Mouse (Mus musculus) spleen, adult 2 months (tissue): ENCODE data around the gene Gm19345.

Experiments
- CTCF ChIP-seq: fragments of 200-500 bp; IDR thresholded peaks from 2 replicates; pipeline ENCODE4 v1.5.1; 2011; ENCODE audit warnings: mild to moderate bottlenecking, inconsistent platforms; ENCODE audit not compliant: insufficient read depth, insufficient read length, insufficient replicate concordance; ENCODE audit errors: extremely low read depth
- POLR2A ChIP-seq: fragments of 200-500 bp; IDR thresholded peaks from 2 replicates; pipeline ENCODE4 v1.6.1; 2011; ENCODE audit warnings: low read depth, low read length, inconsistent platforms

GRCm38 (mm10) chr7:19816224-19816771, 35.5 kb upstream of the Gm19345 start:
- TF ChIP-seq POLR2A (no peak), CTCF (no peak)
